Mouse (Mus musculus) urinary bladder, postnatal 4 days (tissue): Measurements from ENCODE around the gene Tfe3.
"Not testable (repeated sequence)": the region's sequence is repeated elsewhere in the genome, so short reads cannot be mapped to it uniquely, and the experiment has no call there.

ENCODE experiments used
- DNase-seq, 2 experiments: peaks; one replicate each; pipeline ENCODE4 v3.0.0; 2021 to 2022; ENCODE audit warnings: low spot score in 2 of 2

The Tfe3 gene

GRCm38 (mm10) chrX:7802157-7802556 is 39.8 kb downstream of the Tfe3 start:
- not testable (repeated sequence) for DNase-seq

GRCm38 (mm10) chrX:7815016-7815415 is 52.7 kb downstream of the Tfe3 start:
- DNase-seq: not testable (repeated sequence)

GRCm38 (mm10) chrX:7821865-7822779 is 59.8 kb downstream of the Tfe3 start, which contains the start of gene Kcnd1:
Gene Kcnd1 (plus strand): TSS chrX:7822289.
- DNase-seq: peak in 1 of 2 experiments; percentile 35
